Mouse (Mus musculus): ENCODE results near the gene Gm20538. TPM values are rescaled to one million over a fixed set of nuclear protein-coding genes. Genes with fewer than 3 reads are reported as not detected.

The Gm20538 gene
- total and polyA plus RNA-seq, 3 experiments: not detected

- no peak for DNase-seq (ENCODE audit: low read depth, low spot score)
- no peak for TF ChIP-seq RCOR1 (IDR thresholded peaks at IDR 0.05; ENCODE audit: low read depth, low read length)
- Histone ChIP-seq H3K36me3 (ENCODE audit: control insufficient read depth in 1 of 2, insufficient read depth in 2 of 2, low read length in 2 of 2) (no peaks in the 10 kb centered on the region), H3K27me3 (ENCODE audit: control insufficient read depth in 1 of 2, insufficient read depth in 2 of 2, low read length in 2 of 2) (no peaks in the 10 kb centered on the region; a peak in 3 of 4 replicates), H3K9ac (ENCODE audit: control insufficient read depth, low read depth, low read length, poor library complexity, severe bottlenecking) (no peak overlapping the region), H3K9me3 (replicated peaks; ENCODE audit: insufficient read depth, low read length) (no peaks in the 10 kb centered on the region), H3K4me3 (ENCODE audit: control insufficient read depth in 1 of 2, insufficient read depth in 1 of 2, low read depth in 2 of 2, low read length in 2 of 2) (no peak overlapping the region), H3K4me1 (ENCODE audit: control insufficient read depth in 1 of 2, insufficient read depth in 2 of 2, low read length in 2 of 2) (no peaks in the 10 kb centered on the region), H3K79me2 (ENCODE audit: control insufficient read depth, insufficient read depth, low read length, poor library complexity) (no peaks in the 10 kb centered on the region), H3K27ac (ENCODE audit: control insufficient read depth, low read depth, low read length) (no peak overlapping the region)
These were observed 42.0 kb downstream of the Gm20538 start for GRCm38 (mm10) chr19:44510534-44511175.

- Histone ChIP-seq H3K9ac (ENCODE audit: control insufficient read depth, low read depth, low read length, poor library complexity, severe bottlenecking) (no peak overlapping the region), H3K27ac (ENCODE audit: control insufficient read depth, low read depth, low read length) (no peak overlapping the region), H3K9me3 (replicated peaks; ENCODE audit: insufficient read depth, low read length) (no peaks in the 10 kb centered on the region), H3K36me3 (ENCODE audit: control insufficient read depth in 1 of 2, insufficient read depth in 2 of 2, low read length in 2 of 2) (no peaks in the 10 kb centered on the region), H3K4me1 (ENCODE audit: control insufficient read depth in 1 of 2, insufficient read depth in 2 of 2, low read length in 2 of 2) (no peaks in the 10 kb centered on the region), H3K27me3 (ENCODE audit: control insufficient read depth in 1 of 2, insufficient read depth in 2 of 2, low read length in 2 of 2) (peaks cover 13 to 14% of the 10 kb centered on the region in 2 experiments), H3K79me2 (ENCODE audit: control insufficient read depth, insufficient read depth, low read length, poor library complexity) (no peaks in the 10 kb centered on the region), H3K4me3 (ENCODE audit: control insufficient read depth in 1 of 2, insufficient read depth in 1 of 2, low read depth in 2 of 2, low read length in 2 of 2) (no peak overlapping the region)
- DNase-seq (ENCODE audit: low read depth, low spot score): no peak
- no peak for TF ChIP-seq USF1 (IDR thresholded peaks at IDR 0.05; ENCODE audit: low read depth, low read length)
- no peak for TF ChIP-seq ETS1 (IDR thresholded peaks at IDR 0.05; ENCODE audit: low read depth, low read length)
- TF ChIP-seq ZKSCAN1 (IDR thresholded peaks at IDR 0.05; ENCODE audit: low read depth, low read length): no peak
- TF ChIP-seq MAFK (IDR thresholded peaks at IDR 0.05; ENCODE audit: borderline replicate concordance, low read depth, low read length): no peak
- no peak for TF ChIP-seq ZMIZ1 (IDR thresholded peaks at IDR 0.05; ENCODE audit: low read depth, low read length)
- TF ChIP-seq ZC3H11A (IDR thresholded peaks at IDR 0.05; ENCODE audit: low read depth, low read length): no peak
- TF ChIP-seq POLR2AphosphoS5 (IDR thresholded peaks at IDR 0.05; ENCODE audit: borderline replicate concordance, low read depth, low read length): no peak
- no peak for TF ChIP-seq CHD1 (IDR thresholded peaks at IDR 0.05; ENCODE audit: low read depth, low read length)
- TF ChIP-seq ZNF384 (IDR thresholded peaks at IDR 0.05; ENCODE audit: low read depth, low read length): no peak
- no peak for TF ChIP-seq MYC (IDR thresholded peaks at IDR 0.05; ENCODE audit: low read depth, low read length)
- no peak for TF ChIP-seq GABPA (IDR thresholded peaks at IDR 0.05; ENCODE audit: low read depth, low read length)
- TF ChIP-seq EP300 (IDR thresholded peaks at IDR 0.05; ENCODE audit: low read depth in 1 of 2, low read length in 2 of 2): no peak
- no peak for TF ChIP-seq CTCF (IDR thresholded peaks at IDR 0.05 in 2 of 3, conservative IDR thresholded peaks at IDR 0.05 in 1 of 3; ENCODE audit: control insufficient read depth in 1 of 3, insufficient read depth in 1 of 3, low read depth in 2 of 3, low read length in 3 of 3, poor library complexity in 1 of 3, severe bottlenecking in 1 of 3)
- TF ChIP-seq MAX (IDR thresholded peaks at IDR 0.05; ENCODE audit: low read length): no peak
These were observed 49.9 kb downstream of the Gm20538 start for GRCm38 (mm10) chr19:44502741-44503140.

Measured in MEL (cell line).